Mouse (Mus musculus) left cerebral cortex, adult 11 months (tissue): ENCODE measurements around the gene Hoxa11.

ENCODE experiments used
- DNase-seq: peaks from one replicate; pipeline ENCODE4 v3.0.0; 2022; ENCODE audit warnings: low spot score

The Hoxa11 gene

GRCm38 (mm10) chr6:52206882-52207683, 38.5 kb downstream of the Hoxa11 start:
- DNase-seq: no peak

- no peak for DNase-seq
Measured at GRCm38 (mm10) chr6:52205638-52206621, 39.7 kb downstream of the Hoxa11 start.

GRCm38 (mm10) chr6:52205221-52205620, 40.4 kb downstream of the Hoxa11 start:
- no peak for DNase-seq

- DNase-seq: no peak
Measured at GRCm38 (mm10) chr6:52204050-52204752, 41.4 kb downstream of the Hoxa11 start, which contains the start of gene Hoxa5. Gene Hoxa5 (minus strand): TSS chr6:52204587.

- no peak for DNase-seq
Measured at GRCm38 (mm10) chr6:52203371-52204049, 42.1 kb downstream of the Hoxa11 start.

- DNase-seq: no peak
Measured at GRCm38 (mm10) chr6:52203121-52203370, 42.6 kb downstream of the Hoxa11 start.

GRCm38 (mm10) chr6:52202362-52203120, 43.1 kb downstream of the Hoxa11 start:
- no peak for DNase-seq

- no peak for DNase-seq
Measured at GRCm38 (mm10) chr6:52201269-52201668, 44.3 kb downstream of the Hoxa11 start.

- no peak for DNase-seq
Measured at GRCm38 (mm10) chr6:52200751-52201250, 44.8 kb downstream of the Hoxa11 start.

GRCm38 (mm10) chr6:52200073-52200750, 45.4 kb downstream of the Hoxa11 start:
- DNase-seq: no peak

GRCm38 (mm10) chr6:52197271-52197670, 48.3 kb downstream of the Hoxa11 start:
- no peak for DNase-seq

- no peak for DNase-seq
Measured at GRCm38 (mm10) chr6:52196811-52197210, 48.8 kb downstream of the Hoxa11 start.

- no peak for DNase-seq
Measured at GRCm38 (mm10) chr6:52194690-52195089, 50.9 kb downstream of the Hoxa11 start.
